Mouse (Mus musculus) intestine, postnatal 0 days (tissue): ENCODE data around the gene Cmss1. TPM values are rescaled to one million over a fixed set of nuclear protein-coding genes. Genes with fewer than 3 reads are reported as not detected.

Experiments used
- ATAC-seq: fragments of 200-750 bp; cut with Nextera tagmentation; 2 replicates; pipeline ENCODE4 v1.8.0; 2017; ENCODE audit warnings: mild to moderate bottlenecking, moderate TSS enrichment, moderate library complexity
- H3K27ac ChIP-seq: fragments of 300-500 bp; sonication (generic); 2 replicates; pipeline ENCODE4 v1.5.1; 2014; ENCODE audit warnings: mild to moderate bottlenecking, low read depth, low read length, moderate library complexity
- H3K27me3 ChIP-seq: fragments of 300-500 bp; sonication (generic); replicated peaks from 2 replicates; pipeline ENCODE4 v1.6.1; 2014; ENCODE audit warnings: low read length, mixed read lengths; ENCODE audit not compliant: control insufficient read depth, insufficient read depth
- H3K36me3 ChIP-seq: fragments of 300-500 bp; sonication (generic); 2 replicates; pipeline ENCODE4 v1.6.1; 2014; ENCODE audit warnings: mild to moderate bottlenecking, moderate library complexity; ENCODE audit not compliant: control insufficient read depth, insufficient read depth
- H3K4me1 ChIP-seq: fragments of 300-500 bp; sonication (generic); replicated peaks from 2 replicates; pipeline ENCODE4 v1.6.1; 2014; ENCODE audit warnings: antibody characterized with exemption, low read length, mixed read lengths; ENCODE audit not compliant: control insufficient read depth, insufficient read depth
- H3K4me2 ChIP-seq: fragments of 300-500 bp; sonication (generic); replicated peaks from 2 replicates; pipeline ENCODE4 v1.6.1; 2014; ENCODE audit warnings: low read depth, mild to moderate bottlenecking, moderate library complexity
- H3K4me3 ChIP-seq: fragments of 300-500 bp; sonication (generic); 2 replicates; pipeline ENCODE4 v1.5.1; 2014; ENCODE audit warnings: low read depth, low read length
- H3K9ac ChIP-seq: fragments of 300-500 bp; sonication (generic); 2 replicates; pipeline ENCODE4 v1.6.1; 2014; ENCODE audit warnings: mild to moderate bottlenecking, low read depth, low read length
- H3K9me3 ChIP-seq: fragments of 300-500 bp; sonication (generic); 2 replicates; pipeline ENCODE4 v1.6.1; 2016; ENCODE audit warnings: mixed run types; ENCODE audit not compliant: control insufficient read depth
- CTCF ChIP-seq: sonication (generic); IDR thresholded peaks from 2 replicates; pipeline ENCODE4 v1.5.1; 2016; ENCODE audit warnings: low read depth, mild to moderate bottlenecking, control low read depth, antibody characterized with exemption, moderate library complexity
- WGBS: fragments of 180-500 bp; shearing (Covaris S2); extraction: QIAGEN DNeasy Blood & Tissue Kit; methylation state at CpG from one replicate; pipeline ENCODE4 v1.1.7; 2014; 5-methylcytosine and 5-hydroxymethylcytosine counted together
- polyA plus RNA-seq: library from polyadenylated mRNA; unstranded; fragments of >200 nt; fragmentation: Nextera tagmentation; extraction: Ambion mirVana; gene quantifications from 2 replicates; pipeline ENCODE4 v1.2.1, GENCODE M21; 2015

Gene Cmss1
- polyA plus RNA-seq, 1 experiment from 2014 or later: 19.1 TPM

DNA sequence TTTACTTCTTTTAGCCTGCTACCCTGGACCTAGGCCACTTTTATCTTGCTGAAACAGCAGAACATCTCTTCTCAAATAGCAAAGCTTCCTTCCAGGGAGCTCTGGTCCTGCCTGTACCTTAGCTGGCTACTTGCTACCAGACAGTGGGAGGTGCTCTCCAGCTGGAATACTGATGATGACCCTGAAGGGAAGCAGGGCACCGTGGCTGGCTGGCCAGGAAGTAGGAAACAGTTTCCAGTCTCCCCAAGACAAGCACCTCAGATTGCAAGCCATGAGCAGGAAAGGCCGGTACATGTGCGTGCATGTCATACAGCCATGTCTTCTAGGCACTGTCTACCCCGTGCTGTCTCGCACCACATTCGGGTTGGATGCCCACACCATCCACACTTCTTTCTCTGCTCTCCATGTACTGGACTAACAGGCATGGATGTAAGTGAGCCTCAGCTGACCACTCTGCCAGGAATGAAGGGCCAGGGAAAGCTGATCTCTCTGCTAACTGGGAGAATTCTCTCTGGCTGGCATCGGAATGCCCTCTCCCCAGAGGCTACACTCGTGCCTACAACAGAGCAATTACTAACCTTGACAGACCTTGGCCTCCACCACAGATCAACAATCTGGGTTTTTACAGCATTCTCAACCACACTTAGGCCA, 236.7 kb downstream of the Cmss1 start:
- H3K4me1 ChIP-seq: no peaks in the 10 kb centered on the region
- H3K4me3 ChIP-seq: no peak overlapping the region
- 77% methylated on average over 8 of the region's 8 CpGs for WGBS

DNA sequence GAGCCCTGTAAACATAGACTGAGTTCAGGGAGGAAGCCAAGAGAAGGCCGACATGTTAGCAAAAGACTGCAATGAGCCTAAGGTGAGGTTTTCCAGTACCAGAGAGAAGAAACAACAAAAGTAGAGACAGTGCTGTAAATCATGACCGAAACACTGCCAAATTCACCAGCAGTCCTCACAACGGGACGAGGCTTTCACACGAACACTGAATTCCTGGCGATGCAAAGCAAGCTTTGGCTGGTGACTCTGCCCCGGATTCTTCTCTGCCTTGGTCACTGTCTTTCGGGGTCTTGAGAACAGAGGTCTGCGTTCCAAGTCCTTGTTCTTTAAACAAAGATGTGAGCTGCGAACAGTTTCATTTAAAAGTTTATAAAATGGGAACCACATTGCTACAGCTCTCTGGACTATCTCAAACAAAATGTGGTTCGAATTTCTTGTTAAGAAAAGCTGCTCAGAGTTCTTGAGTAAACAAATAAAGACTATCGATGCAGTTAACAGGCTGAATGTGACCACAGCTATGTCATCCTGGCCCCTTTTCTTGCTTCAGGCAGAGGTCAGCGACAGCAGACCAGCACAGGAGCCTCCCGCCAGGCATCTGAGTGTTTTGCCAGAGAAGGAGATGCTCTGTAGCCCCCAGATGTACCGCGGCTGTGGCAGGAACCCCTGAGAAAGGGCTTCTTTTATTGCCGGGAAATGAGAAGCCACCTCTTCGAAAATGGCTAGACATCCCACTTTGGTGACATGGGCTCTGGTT, 239.5 kb downstream of the Cmss1 start:
- TF ChIP-seq CTCF: no peak
- H3K4me2 ChIP-seq: no peak overlapping the region
- no peak overlapping the region for H3K9ac ChIP-seq
- H3K4me3 ChIP-seq: no peak overlapping the region
- no peaks in the 10 kb centered on the region for H3K36me3 ChIP-seq
- no peak for ATAC-seq
- no peaks in the 10 kb centered on the region for H3K27me3 ChIP-seq
- H3K27ac ChIP-seq: peak overlapping the region; percentile 9
- no peaks in the 10 kb centered on the region for H3K9me3 ChIP-seq
- no peaks in the 10 kb centered on the region for H3K4me1 ChIP-seq
- WGBS: 54% methylated on average over 18 of the region's 18 CpGs

More for the DNA sequence above, 236.7 kb downstream of the Cmss1 start:
- H3K36me3 ChIP-seq: no peaks in the 10 kb centered on the region
- TF ChIP-seq CTCF: no peak
- no peaks in the 10 kb centered on the region for H3K27me3 ChIP-seq
- no peaks in the 10 kb centered on the region for H3K9me3 ChIP-seq
- no peak overlapping the region for H3K27ac ChIP-seq
- no peak overlapping the region for H3K9ac ChIP-seq
- ATAC-seq: no peak
- no peak overlapping the region for H3K4me2 ChIP-seq

DNA sequence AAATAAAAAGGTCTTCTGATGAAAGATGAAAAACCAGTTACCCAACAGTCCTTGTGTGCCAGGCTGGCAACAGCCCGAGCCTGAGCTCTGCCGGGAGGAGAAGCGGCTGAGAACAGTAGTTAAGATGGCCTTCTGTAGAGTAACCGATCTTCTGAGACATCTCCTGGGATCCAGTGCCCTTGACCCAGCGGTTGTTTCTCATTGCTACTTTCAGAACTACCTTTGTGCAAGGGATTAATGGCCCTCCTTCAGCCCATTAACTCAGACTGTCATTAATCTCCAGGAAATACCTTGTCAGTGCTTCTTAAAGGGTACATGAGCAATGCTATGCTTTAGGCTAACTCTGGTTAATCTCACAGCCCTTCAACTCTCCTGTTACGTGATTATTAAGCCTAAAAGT, 240.5 kb downstream of the Cmss1 start:
- ATAC-seq: no peak
- WGBS: 58% methylated on average over 6 of the region's 6 CpGs
- Histone ChIP-seq H3K4me1 (no peaks in the 10 kb centered on the region), H3K4me3 (no peak overlapping the region), H3K27ac (no peak overlapping the region), H3K9me3 (no peaks in the 10 kb centered on the region), H3K36me3 (no peaks in the 10 kb centered on the region), H3K4me2 (no peak overlapping the region), H3K9ac (no peak overlapping the region), H3K27me3 (no peaks in the 10 kb centered on the region)
- no peak for TF ChIP-seq CTCF

DNA sequence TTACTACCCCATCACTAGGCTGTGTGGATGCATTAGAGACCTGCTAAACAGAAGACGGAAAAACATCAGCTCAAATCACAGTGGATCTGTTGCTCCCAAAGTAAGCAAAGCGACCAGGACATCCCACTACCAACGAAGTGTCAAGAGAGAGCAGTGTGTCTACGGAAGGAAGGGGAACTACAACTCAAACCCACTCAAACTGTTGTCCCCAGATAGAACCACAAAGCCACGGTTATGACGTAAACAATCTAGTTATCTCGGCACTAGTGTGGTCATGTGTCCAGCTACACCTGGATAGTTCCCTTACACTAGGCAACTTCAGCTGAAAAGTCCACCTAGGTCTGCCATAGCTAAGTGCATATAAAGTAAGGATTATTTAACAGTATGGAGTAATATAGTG, 242.2 kb downstream of the Cmss1 start:
- no peaks in the 10 kb centered on the region for H3K27me3 ChIP-seq
- 69% methylated on average over 7 of the region's 7 CpGs for WGBS

DNA sequence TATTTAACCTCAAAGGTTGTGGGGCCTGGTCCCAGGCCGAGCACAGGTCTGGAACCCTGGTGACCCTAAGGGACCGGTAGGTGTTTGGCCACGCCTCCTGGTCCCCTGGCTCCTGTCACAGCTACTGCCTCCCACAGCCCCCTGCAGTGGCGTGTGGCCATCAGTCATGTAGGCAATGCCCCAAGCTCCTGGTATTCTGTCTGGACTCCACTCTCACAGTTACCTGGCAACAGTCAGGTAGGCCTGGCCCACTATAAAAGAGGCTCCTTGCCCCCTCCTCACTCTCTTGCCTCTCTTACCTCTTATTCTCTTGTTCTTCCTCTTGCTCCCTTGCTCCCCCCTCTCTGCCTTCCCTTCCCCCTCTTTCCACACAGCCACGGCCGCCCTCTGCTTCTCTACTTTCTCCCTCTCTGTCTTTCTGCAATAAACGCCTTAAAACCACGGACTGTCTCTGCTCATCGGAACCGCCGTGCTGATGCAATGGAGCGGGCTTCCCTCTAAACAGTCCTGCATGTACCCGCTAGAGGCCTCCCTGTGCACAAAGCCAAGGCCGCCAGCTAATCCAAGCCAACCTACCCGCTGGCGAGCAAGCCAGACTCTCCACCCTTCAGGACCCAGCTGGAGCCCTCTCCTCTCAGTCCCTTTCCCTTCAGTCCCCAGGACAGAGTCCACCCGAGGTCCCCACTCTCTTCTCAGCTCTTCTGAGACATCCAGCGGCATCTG, 243.8 kb downstream of the Cmss1 start:
- 45% methylated on average over 18 of the region's 18 CpGs for WGBS
- no peaks in the 10 kb centered on the region for H3K27me3 ChIP-seq
- H3K27ac ChIP-seq: no peak overlapping the region
- ATAC-seq: peak; percentile 49; the same call in 1 of the 2 replicates
- TF ChIP-seq CTCF: peak; percentile 69
- H3K4me1 ChIP-seq: no peaks in the 10 kb centered on the region
- H3K4me2 ChIP-seq: no peak overlapping the region
- no peak overlapping the region for H3K9ac ChIP-seq
- H3K36me3 ChIP-seq: no peaks in the 10 kb centered on the region
- no peak overlapping the region for H3K4me3 ChIP-seq
- H3K9me3 ChIP-seq: no peaks in the 10 kb centered on the region

More for the DNA sequence above, 242.2 kb downstream of the Cmss1 start:
- Histone ChIP-seq H3K9me3 (no peaks in the 10 kb centered on the region), H3K27ac (no peak overlapping the region), H3K4me2 (no peak overlapping the region), H3K4me3 (no peak overlapping the region), H3K9ac (no peak overlapping the region), H3K36me3 (no peaks in the 10 kb centered on the region), H3K4me1 (no peaks in the 10 kb centered on the region)
- no peak for ATAC-seq
- TF ChIP-seq CTCF: no peak

DNA sequence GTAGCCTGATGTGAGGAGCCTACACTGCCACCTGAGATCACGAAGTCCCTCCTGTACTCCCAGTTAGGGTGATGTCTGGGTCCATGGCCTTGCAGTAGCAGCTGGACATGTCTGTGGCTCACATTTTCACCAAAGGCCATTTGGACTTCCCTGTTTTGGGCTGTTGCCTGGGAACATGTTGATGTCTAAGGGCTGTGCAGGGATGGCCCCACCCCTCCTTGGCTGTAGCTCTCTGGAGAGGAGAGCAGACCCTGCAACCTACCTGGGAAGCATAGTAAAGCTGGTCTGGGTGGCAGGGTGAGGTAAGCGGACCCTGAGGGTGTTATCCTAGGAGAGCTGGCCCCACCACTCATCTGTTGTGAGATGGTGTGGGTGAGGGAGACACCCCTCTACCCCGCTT, 245.9 kb downstream of the Cmss1 start:
- Histone ChIP-seq H3K9ac (no peak overlapping the region), H3K27me3 (no peaks in the 10 kb centered on the region), H3K4me2 (no peak overlapping the region), H3K9me3 (no peaks in the 10 kb centered on the region), H3K36me3 (no peaks in the 10 kb centered on the region), H3K4me1 (no peaks in the 10 kb centered on the region), H3K4me3 (no peak overlapping the region), H3K27ac (no peak overlapping the region)
- no peak for TF ChIP-seq CTCF
- no peak for ATAC-seq
- WGBS: 95% methylated on average over 3 of the region's 3 CpGs
